Mouse (Mus musculus) liver, embryonic 14.5 days (tissue): Measurements from ENCODE around the gene Utrn. TPM values are rescaled to one million over a fixed set of nuclear protein-coding genes. Genes with fewer than 3 reads are reported as not detected.
A peak's percentile ranks its signal among the peaks of the same experiment; 100 is the strongest.

Experiments
- ATAC-seq: fragments of 200-750 bp; cut with Nextera tagmentation; 2 replicates; pipeline ENCODE4 v1.8.0; 2017; ENCODE audit warnings: moderate number of reproducible peaks, mild to moderate bottlenecking, moderate library complexity; ENCODE audit not compliant: insufficient read depth
- DNase-seq, 3 experiments: peaks; one replicate each; pipeline ENCODE4 v3.0.0-alpha.2; 2012 to 2013; ENCODE audit warnings: low read depth in 3 of 3, low spot score in 3 of 3
- H3K27ac ChIP-seq: fragments of 300-500 bp; sonication (generic); 2 replicates; pipeline ENCODE4 v1.5.1; 2014; ENCODE audit warnings: moderate library complexity, mild to moderate bottlenecking, control low read depth, inconsistent platforms
- H3K27me3 ChIP-seq: fragments of 300-500 bp; sonication (generic); 2 replicates; pipeline ENCODE4 v1.6.1; 2014; ENCODE audit warnings: mild to moderate bottlenecking, low read length, moderate library complexity; ENCODE audit not compliant: control insufficient read depth, insufficient read depth
- H3K36me3 ChIP-seq: fragments of 300-500 bp; sonication (generic); replicated peaks from 2 replicates; pipeline ENCODE4 v1.6.1; 2014; ENCODE audit warnings: low read depth; ENCODE audit not compliant: control insufficient read depth, insufficient read depth
- H3K4me1 ChIP-seq, 2 experiments: fragments of 200-500 bp in 1 of 2; fragments of 300-500 bp in 1 of 2; sonication (generic) in 1 of 2; replicated peaks; 2 replicates each; pipeline ENCODE4 v1.6.1; 2012 to 2014; ENCODE audit warnings: antibody characterized with exemption in 1 of 2, inconsistent platforms in 1 of 2, low read length in 1 of 2; ENCODE audit not compliant: control insufficient read depth in 2 of 2, insufficient read depth in 2 of 2
- H3K4me2 ChIP-seq: fragments of 300-500 bp; sonication (generic); 2 replicates; pipeline ENCODE4 v1.6.1; 2014; ENCODE audit warnings: low read depth, mild to moderate bottlenecking, control low read depth, moderate library complexity
- H3K4me3 ChIP-seq, 2 experiments: fragments of 200-500 bp in 1 of 2; fragments of 300-500 bp in 1 of 2; sonication (generic) in 1 of 2; 2 replicates each; pipeline ENCODE4 v1.5.1; 2012 to 2014; ENCODE audit warnings: low read depth in 2 of 2, low read length in 2 of 2, mild to moderate bottlenecking in 2 of 2, control low read depth in 1 of 2, inconsistent platforms in 1 of 2, moderate library complexity in 1 of 2; ENCODE audit not compliant: insufficient read depth in 1 of 2
- H3K9ac ChIP-seq: fragments of 300-500 bp; sonication (generic); replicated peaks from 2 replicates; pipeline ENCODE4 v1.6.1; 2014; ENCODE audit warnings: mild to moderate bottlenecking, control low read depth, moderate library complexity
- H3K9me3 ChIP-seq: fragments of 300-500 bp; sonication (generic); 2 replicates; pipeline ENCODE4 v1.6.1; 2016; ENCODE audit warnings: low read length, mixed read lengths; ENCODE audit not compliant: control insufficient read depth
- CTCF ChIP-seq: IDR thresholded peaks from 2 replicates; pipeline ENCODE4 v1.5.1; 2016; ENCODE audit warnings: antibody characterized with exemption, low read depth, control low read depth
- EP300 ChIP-seq: IDR thresholded peaks from 2 replicates; pipeline ENCODE4 v1.6.1; 2016; ENCODE audit warnings: antibody characterized with exemption, low read depth
- WGBS: fragments of 180-500 bp; shearing (Covaris S2); extraction: QIAGEN DNeasy Blood & Tissue Kit; methylation state at CpG from one replicate; pipeline ENCODE4 v1.1.7; 2014; ENCODE audit not compliant: insufficient replicate concordance; 5-methylcytosine and 5-hydroxymethylcytosine counted together
- polyA plus RNA-seq, 2 experiments: library from polyadenylated mRNA; depleted of rRNA in 1 of 2; stranded (reverse) in 1 of 2; unstranded in 1 of 2; fragments of >200 nt; fragmentation: Nextera tagmentation in 1 of 2; extraction: Ambion mirVana in 1 of 2; gene quantifications; 2 replicates each; pipeline versions ENCODE4 v1.2.1 to v1.2.3; 2012 to 2014

Gene Utrn
- polyA plus RNA-seq, 2 experiments: 2.7 to 4.4 TPM

DNA sequence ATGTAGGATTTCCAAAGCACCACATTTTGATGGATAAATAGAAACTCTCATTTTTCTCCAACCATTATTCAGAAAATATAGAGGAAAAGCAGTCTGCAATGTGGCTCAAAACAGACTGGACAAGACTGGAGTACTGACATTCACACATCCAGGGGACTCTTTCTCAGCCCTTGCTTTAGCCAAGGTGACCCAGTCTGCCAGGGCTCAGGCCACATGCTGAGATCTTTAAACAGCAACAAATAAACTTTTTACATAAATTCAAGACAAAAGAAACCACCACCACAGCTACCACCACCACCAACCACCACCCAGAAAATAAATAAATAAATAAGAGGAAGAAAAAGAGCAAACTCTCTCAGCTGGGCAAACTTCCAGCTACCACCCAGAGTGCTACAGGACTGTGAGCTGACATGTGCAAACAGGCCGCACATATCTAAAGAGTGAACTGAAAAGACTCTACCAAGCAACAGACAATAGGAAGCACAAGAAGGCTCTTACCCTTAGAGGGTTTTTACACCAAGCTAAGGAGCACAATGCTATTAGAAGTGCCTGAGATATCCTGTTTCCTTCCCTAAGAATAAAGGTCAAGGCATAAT, 319.1 kb downstream of the Utrn start:
- no peak overlapping the region for H3K4me3 ChIP-seq
- no peak overlapping the region for H3K4me2 ChIP-seq
- H3K9me3 ChIP-seq: no peaks in the 10 kb centered on the region
- H3K27me3 ChIP-seq: no peaks in the 10 kb centered on the region
- no peak for ATAC-seq
- no peak for DNase-seq
- no peak overlapping the region for H3K9ac ChIP-seq
- no peaks in the 10 kb centered on the region; a peak in 1 of 4 replicates for H3K4me1 ChIP-seq
- H3K36me3 ChIP-seq: no peaks in the 10 kb centered on the region
- no peak for TF ChIP-seq EP300
- TF ChIP-seq CTCF: no peak
- H3K27ac ChIP-seq: no peak overlapping the region
- WGBS: 52% methylated on average over 1 of the region's 1 CpGs

- no peak for TF ChIP-seq CTCF
- TF ChIP-seq EP300: no peak
- no peaks in the 10 kb centered on the region for H3K9me3 ChIP-seq
- H3K4me1 ChIP-seq: no peaks in the 10 kb centered on the region; a peak in 1 of 4 replicates
- no peak overlapping the region for H3K9ac ChIP-seq
- no peak for DNase-seq
- ATAC-seq: no peak
- H3K4me2 ChIP-seq: peak overlapping the region; percentile 58; the same call in 1 of the 2 replicates
- WGBS: 25% methylated on average over 5 of the region's 5 CpGs
- no peaks in the 10 kb centered on the region for H3K27me3 ChIP-seq
- no peaks in the 10 kb centered on the region for H3K36me3 ChIP-seq
- H3K27ac ChIP-seq: no peak overlapping the region
- H3K4me3 ChIP-seq: no peak overlapping the region
Measured at GRCm38 (mm10) chr10:12549261-12549660, 319.9 kb downstream of the Utrn start.

DNA sequence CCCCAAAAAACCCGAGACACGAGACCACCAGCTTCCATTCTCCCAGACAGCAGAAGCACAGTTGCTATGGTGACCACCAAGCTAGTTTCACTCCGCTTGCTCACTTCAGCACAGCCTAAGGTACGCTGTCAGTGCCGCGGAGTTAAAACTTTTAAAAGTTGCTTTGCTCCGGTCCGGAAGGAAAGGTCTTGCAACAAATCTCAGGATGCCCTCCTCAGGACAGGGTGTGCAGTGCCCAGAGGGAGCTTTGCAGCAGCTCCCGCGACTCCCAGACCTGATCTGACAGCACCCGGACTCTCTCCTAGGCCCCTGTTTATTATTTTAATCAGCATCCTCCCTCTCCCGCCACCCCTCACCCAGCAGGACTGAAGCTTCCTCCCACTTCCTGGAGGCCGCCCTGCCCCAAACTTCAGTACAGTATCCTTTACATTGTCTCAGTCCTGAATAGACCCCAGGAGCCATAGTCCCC, 320.5 kb downstream of the Utrn start:
- 1% methylated on average over 13 of the region's 13 CpGs for WGBS
- ATAC-seq: no peak
- no peak overlapping the region for H3K9ac ChIP-seq
- H3K27me3 ChIP-seq: no peaks in the 10 kb centered on the region
- no peak overlapping the region for H3K27ac ChIP-seq
- H3K9me3 ChIP-seq: no peaks in the 10 kb centered on the region
- H3K4me3 ChIP-seq: peak overlapping the region; percentile 34 to 41; a peak in 3 of 4 replicates
- H3K36me3 ChIP-seq: no peaks in the 10 kb centered on the region
- H3K4me1 ChIP-seq: no peaks in the 10 kb centered on the region; a peak in 1 of 4 replicates
- DNase-seq: no peak
- TF ChIP-seq CTCF (no peak), EP300 (no peak)
- H3K4me2 ChIP-seq: peak overlapping the region; percentile 58

DNA sequence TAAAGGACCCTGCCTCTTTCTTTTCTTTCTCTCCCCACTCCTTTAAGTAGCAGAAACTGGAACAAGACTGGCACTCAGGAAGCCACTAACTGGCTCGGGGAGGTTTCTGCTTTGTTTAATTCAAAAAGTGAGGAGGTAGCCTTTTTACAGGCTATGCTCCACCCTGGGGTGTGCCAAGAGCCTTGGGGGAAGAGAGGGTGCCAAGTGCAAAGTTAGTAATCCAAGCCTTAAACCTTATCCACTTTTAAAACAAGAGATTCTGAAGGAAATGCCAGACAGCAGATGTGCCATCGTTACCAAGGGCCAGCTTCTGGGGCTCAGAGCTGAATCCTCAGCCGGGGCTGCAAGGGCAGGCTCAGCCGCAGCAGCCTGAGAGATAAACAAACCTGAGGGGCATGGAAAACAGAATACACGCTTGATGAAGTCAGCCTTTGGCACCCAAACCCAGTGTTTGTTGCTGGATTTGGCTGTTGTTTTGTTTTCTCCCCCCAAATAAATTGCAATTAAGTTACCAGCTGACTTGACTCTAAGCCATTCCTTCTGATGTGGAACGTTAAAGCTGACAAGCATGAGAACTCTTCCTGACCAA, 322.0 kb downstream of the Utrn start:
- WGBS: 32% methylated on average over 6 of the region's 6 CpGs
- no peak for DNase-seq

GRCm38 (mm10) chr10:12545440-12545839, 323.7 kb downstream of the Utrn start:
- no peak for DNase-seq
- TF ChIP-seq EP300: no peak
- no peak for TF ChIP-seq CTCF
- 61% methylated on average over 2 of the region's 2 CpGs for WGBS

More for the DNA sequence above, 322.0 kb downstream of the Utrn start:
- Histone ChIP-seq H3K4me3 (no peak overlapping the region), H3K36me3 (no peaks in the 10 kb centered on the region), H3K27ac (no peak overlapping the region), H3K9me3 (no peaks in the 10 kb centered on the region), H3K4me1 (no peaks in the 10 kb centered on the region; a peak in 1 of 4 replicates), H3K4me2 (no peak overlapping the region), H3K9ac (no peak overlapping the region), H3K27me3 (no peaks in the 10 kb centered on the region)
- ATAC-seq: no peak
- no peak for TF ChIP-seq EP300
- no peak for TF ChIP-seq CTCF

More at GRCm38 (mm10) chr10:12545440-12545839, 323.7 kb downstream of the Utrn start:
- H3K9ac ChIP-seq: no peak overlapping the region
- no peaks in the 10 kb centered on the region for H3K27me3 ChIP-seq
- no peaks in the 10 kb centered on the region for H3K9me3 ChIP-seq
- ATAC-seq: no peak
- H3K4me3 ChIP-seq: no peak overlapping the region
- H3K27ac ChIP-seq: no peak overlapping the region
- H3K4me1 ChIP-seq: no peaks in the 10 kb centered on the region; a peak in 1 of 4 replicates
- H3K36me3 ChIP-seq: no peaks in the 10 kb centered on the region
- no peak overlapping the region for H3K4me2 ChIP-seq
